Mouse (Mus musculus) CH12F3 (cell line): ENCODE data around the gene Prkn.

Experiments
- in situ Hi-C: fragments of 300-500 bp; cut with MboI; formaldehyde crosslinking; loops from 2 replicates; pipeline ENCODE4 v1.14.3; 2020; ENCODE audit warnings: low sequenced_read_pairs

Gene Prkn

DNA sequence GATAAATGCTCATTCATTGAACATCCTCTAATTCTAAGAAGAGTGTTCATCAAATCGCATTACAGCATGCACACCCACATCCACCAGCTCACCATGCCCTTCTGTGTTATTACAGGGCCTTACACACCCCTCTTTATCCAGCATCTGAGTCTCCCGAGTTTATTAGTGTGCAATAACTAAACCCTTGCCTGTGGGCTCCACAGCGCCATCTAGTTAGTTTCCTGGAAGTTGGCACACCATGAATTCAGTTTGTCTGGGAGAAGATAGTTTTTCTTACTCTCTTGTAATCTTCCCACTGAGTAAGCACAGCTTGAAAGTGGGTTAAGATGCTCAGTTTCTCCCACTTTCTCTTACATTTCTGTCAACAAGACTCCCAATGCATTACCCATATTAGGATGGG is 781.3 kb downstream of the Prkn start:
- in situ Hi-C loops: no loop called here

- in situ Hi-C loops: no loop called here
Observed at GRCm38 (mm10) chr17:11626306-11626705, 786.1 kb downstream of the Prkn start.

DNA sequence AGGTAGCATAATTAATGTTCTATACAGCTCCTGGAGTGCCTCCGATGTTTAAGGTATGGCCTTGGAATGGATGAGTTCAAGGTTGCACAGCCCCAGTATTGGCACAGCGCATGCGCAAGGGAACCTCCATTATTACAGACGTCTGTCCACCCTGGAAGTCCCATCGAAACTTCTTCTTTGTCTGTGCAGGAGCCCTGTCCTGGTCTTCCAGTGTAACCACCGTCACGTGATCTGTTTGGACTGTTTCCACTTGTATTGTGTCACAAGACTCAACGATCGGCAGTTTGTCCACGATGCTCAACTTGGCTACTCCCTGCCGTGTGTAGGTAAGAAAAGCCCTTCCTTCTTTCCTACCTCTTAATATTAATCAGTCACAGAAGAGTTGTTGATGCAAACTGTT is 794.9 kb downstream of the Prkn start:
- in situ Hi-C loops: no loop called here

- in situ Hi-C loops: no loop called here
Observed at GRCm38 (mm10) chr17:11637642-11638041, 797.5 kb downstream of the Prkn start.

- in situ Hi-C loops: no loop called here
Observed at GRCm38 (mm10) chr17:11638451-11638850, 798.3 kb downstream of the Prkn start.

DNA sequence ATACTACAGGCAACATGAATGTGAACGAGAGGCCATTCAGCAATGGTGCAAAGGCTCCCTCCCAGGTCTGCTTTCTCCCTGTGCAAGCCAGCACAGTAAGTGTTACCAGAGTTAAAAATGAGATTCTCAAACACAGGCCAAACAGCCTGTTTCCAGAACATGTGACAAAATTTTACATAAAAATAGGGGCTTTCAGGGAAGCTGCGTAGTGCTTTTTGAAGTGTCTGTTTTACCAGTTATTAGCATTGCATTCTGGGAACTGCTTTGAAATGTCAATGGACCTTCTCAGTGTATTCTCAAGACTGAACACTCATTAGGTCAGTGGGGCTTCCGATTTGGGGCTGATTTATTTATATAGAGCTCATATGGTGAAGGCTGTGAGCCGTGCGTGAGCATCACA is 799.6 kb downstream of the Prkn start:
- in situ Hi-C loops: no loop called here

- in situ Hi-C loops: no loop called here
Observed at GRCm38 (mm10) chr17:11642328-11642727, 802.1 kb downstream of the Prkn start.

- in situ Hi-C loops: no loop called here
Observed at GRCm38 (mm10) chr17:11644016-11644415, 803.8 kb downstream of the Prkn start.

DNA sequence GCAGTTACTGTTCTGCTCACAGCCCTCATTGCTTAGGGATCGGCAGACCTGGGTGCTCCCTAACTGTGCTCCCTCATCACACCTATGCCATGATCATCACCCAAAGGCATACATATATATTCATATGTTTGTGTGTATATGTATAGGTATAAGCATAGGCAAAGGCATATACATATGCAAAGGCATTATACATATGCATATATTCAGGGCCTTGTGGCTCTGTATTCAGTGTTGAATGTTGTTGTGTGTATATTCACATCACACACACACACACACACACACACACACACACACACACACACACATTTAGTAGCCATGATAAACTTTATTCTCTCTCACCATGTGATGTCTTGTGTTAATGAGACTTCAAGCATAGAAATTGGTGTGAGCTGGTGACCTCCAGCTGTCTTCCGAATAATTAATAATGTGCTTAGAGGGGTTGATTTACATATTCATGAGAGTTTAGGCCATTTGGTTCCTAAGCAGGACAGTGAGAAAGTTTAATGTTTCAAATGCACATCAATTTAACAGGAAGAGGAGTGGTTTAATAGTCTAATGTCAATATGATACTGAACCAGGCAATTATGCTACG is 804.8 kb downstream of the Prkn start:
- in situ Hi-C loops: no loop called here

GRCm38 (mm10) chr17:11656397-11656796 is 816.2 kb downstream of the Prkn start:
- in situ Hi-C loops: no loop called here

- in situ Hi-C loops: no loop called here
Observed at GRCm38 (mm10) chr17:11656878-11657277, 816.7 kb downstream of the Prkn start.

- in situ Hi-C loops: no loop called here
Observed at GRCm38 (mm10) chr17:11661898-11662297, 821.7 kb downstream of the Prkn start.

DNA sequence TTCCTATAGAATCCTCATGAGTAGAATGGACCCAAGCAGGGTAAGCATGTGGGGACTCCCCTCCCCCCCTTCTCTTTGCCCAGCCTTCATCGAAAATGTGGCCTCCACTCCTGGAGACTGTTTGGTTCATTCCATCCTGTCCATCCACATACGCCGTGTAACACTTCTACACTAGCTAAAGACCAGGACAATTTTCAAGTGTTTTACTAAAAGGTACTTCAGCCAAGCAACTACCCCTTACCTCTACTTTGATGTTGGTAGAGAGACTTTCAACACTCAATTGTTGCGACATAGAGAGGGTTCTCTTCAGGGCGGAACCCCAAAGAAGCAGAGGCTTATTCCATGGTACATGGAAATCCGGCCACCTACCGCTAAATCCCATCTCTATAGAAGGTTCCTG is 823.3 kb downstream of the Prkn start:
- in situ Hi-C loops: no loop called here

DNA sequence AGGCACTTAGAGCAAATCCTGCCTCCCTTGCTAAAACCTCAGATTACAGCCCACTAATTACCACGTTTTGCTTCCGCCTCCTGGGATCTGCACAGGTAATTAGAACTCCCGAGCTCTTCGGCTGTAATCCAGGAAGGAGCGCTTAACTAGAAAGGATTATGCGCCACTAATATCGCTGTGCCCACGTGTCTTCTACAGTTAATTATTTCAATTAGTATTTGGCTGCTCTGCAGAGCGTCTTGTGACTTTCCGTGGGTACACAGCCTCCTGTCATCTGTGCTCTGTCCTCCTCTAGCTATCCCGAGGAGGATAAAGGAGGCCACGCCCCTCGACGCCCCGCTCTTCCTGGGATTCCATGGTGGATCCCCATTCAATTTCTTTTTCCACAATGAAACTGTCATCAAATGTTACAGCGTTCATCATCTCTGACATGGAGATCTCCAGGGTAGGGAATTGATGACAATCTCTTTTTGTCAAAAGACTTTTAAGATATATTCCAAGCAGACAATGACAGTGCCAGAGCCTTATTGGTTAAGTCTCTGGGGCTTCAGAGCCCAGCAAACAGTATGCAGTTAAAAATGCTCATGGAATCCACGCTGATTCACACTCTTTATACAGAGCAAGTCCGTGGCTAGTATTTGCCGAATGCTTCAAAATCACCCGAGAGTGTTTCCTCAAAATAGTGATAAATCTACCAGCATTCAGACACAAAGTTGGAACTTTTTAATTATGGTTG is 824.6 kb downstream of the Prkn start:
- in situ Hi-C loops: no loop called here

DNA sequence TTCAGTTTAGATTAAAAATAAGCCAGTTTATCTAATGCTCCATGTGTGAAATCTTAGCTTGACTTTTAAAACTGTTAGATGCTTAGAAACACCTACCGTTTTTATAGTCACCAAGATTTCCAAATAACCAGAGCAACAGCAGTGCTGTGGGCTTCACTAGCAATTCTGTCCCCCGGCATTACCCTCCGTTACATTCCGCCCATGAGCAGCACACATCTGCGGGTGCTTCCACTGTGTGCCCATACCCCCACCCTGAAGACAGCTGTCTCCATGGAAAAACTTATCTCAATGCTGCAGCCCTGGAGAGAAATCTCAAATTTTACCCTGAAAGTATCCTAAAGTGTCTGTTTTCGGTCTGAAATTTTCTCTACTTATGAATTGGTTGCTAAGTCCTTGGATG is 839.5 kb downstream of the Prkn start:
- in situ Hi-C loops: no loop called here

- in situ Hi-C loops: no loop called here
Observed at GRCm38 (mm10) chr17:11680456-11680855, 840.3 kb downstream of the Prkn start.

DNA sequence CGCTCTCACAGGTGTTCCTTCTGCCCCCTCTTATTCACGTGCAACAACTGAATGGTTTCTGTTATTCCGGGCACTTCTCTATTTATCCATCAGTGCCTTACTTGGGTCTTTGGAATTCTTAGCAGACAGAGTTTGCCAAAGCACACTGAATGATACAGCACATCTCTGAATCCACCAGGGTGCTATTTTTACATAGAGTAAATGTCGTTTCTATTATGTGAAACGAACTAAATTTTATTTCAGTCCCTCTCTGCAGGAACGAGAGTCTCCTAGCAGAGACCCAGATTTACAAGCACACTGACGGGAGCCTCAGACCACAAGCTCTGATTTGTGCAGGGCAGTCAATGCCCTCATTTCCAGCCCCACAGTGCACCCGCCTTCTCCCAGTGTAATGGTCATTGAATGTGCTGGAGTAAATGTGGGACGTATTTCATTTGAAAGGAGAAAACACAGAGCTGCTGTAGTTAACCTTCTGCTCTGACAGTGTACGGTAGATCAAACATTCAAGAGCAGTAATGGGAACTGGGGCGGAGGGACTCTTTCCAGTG is 841.7 kb downstream of the Prkn start:
- in situ Hi-C loops: no loop called here

GRCm38 (mm10) chr17:11705005-11705404 is 864.8 kb downstream of the Prkn start:
- in situ Hi-C loops: no loop called here

DNA sequence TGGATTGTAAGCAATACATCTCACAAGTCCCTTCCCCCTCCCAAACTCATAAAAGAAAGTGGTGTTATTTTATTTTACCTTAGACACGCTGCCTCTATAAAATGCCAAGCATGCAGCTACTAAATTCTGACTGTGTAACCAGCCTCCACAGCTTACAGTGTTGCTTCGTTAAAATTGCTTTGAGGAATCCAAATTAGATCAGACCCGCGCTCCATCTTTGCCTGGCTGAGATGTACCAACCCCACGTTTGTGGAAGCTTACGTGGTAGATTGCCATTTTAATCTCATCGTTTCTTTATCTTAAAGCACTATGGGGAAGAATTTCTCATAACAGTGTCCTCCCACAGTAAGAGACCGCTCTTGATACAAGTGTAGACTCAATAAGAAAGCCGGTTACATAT is 865.6 kb downstream of the Prkn start:
- in situ Hi-C loops: no loop called here

- in situ Hi-C loops: no loop called here
Observed at GRCm38 (mm10) chr17:11712066-11712465, 871.9 kb downstream of the Prkn start.

DNA sequence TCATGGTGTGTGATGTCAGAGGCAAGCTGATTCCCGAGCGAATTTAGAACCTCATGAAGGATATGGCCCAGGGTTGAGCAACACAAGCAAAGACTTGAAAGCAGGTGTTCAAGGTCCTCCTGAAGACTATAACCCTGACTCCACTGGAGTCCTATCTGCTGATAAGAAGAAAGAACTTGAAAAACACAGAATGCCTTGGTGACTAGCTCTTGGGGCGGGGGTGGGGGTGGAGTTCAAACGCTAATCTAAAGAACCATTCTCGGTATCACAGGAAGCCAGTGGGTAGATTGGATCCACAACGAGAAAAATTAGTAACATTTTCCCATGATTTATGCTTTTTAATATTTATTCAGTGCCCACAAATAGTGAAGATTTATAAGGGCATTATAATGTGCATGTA is 879.6 kb downstream of the Prkn start:
- in situ Hi-C loops: no loop called here

GRCm38 (mm10) chr17:11721906-11722305 is 881.7 kb downstream of the Prkn start:
- in situ Hi-C loops: no loop called here
